Mouse (Mus musculus): ENCODE data around the gene Nme7. TPM values are rescaled to one million over a fixed set of nuclear protein-coding genes. Genes with fewer than 3 reads are reported as not detected.

Nme7 gene
- polyA plus RNA-seq, 1 experiment from 2014 or later, result 51.2 TPM

GRCm38 (mm10) chr1:164470985-164471384 lies 167.1 kb downstream of the Nme7 start:
- WGBS, result 60% methylated on average over 6 of the region's 6 CpGs
- H3K27me3 ChIP-seq, result no peaks in the 10 kb centered on the region
- H3K4me3 ChIP-seq (replicated peaks), result no peak overlapping the region
- no peaks in the 10 kb centered on the region for H3K36me3 ChIP-seq
- H3K27ac ChIP-seq, result no peak overlapping the region
- H3K9me3 ChIP-seq (replicated peaks), result no peaks in the 10 kb centered on the region
- ATAC-seq (replicated peaks; ENCODE audit: low FRiP score), result no peak
- H3K4me1 ChIP-seq, result no peaks in the 10 kb centered on the region
- no peak overlapping the region for H3K4me2 ChIP-seq
- H3K9ac ChIP-seq, result no peak overlapping the region

- ATAC-seq (replicated peaks; ENCODE audit: low FRiP score), result peak; percentile 70; the same call in 1 of the 2 replicates
These were observed 167.7 kb downstream of the Nme7 start for GRCm38 (mm10) chr1:164471632-164472031.

GRCm38 (mm10) chr1:164473398-164473797 lies 169.5 kb downstream of the Nme7 start:
- H3K27me3 ChIP-seq, result no peaks in the 10 kb centered on the region

More at GRCm38 (mm10) chr1:164471632-164472031, 167.7 kb downstream of the Nme7 start:
- no peak overlapping the region for H3K4me2 ChIP-seq
- no peak overlapping the region for H3K27ac ChIP-seq
- no peaks in the 10 kb centered on the region for H3K4me1 ChIP-seq
- no peaks in the 10 kb centered on the region for H3K36me3 ChIP-seq
- H3K27me3 ChIP-seq, result no peaks in the 10 kb centered on the region
- H3K9me3 ChIP-seq (replicated peaks), result no peaks in the 10 kb centered on the region
- no peak overlapping the region for H3K4me3 ChIP-seq (replicated peaks)
- H3K9ac ChIP-seq, result no peak overlapping the region
- WGBS, result 83% methylated on average over 5 of the region's 5 CpGs

GRCm38 (mm10) chr1:164474310-164474709 lies 170.4 kb downstream of the Nme7 start:
- WGBS, result 86% methylated on average over 6 of the region's 6 CpGs

More at GRCm38 (mm10) chr1:164473398-164473797, 169.5 kb downstream of the Nme7 start:
- H3K9ac ChIP-seq, result no peak overlapping the region
- no peak overlapping the region for H3K27ac ChIP-seq
- H3K4me3 ChIP-seq (replicated peaks), result no peak overlapping the region
- 88% methylated on average over 7 of the region's 7 CpGs for whole genome bisulfite sequencing
- no peaks in the 10 kb centered on the region for H3K4me1 ChIP-seq
- ATAC-seq (replicated peaks; ENCODE audit: low FRiP score), result no peak
- H3K36me3 ChIP-seq, result no peaks in the 10 kb centered on the region
- H3K9me3 ChIP-seq (replicated peaks), result no peaks in the 10 kb centered on the region
- no peak overlapping the region for H3K4me2 ChIP-seq

GRCm38 (mm10) chr1:164474778-164475511 lies 171.0 kb downstream of the Nme7 start:
- Histone ChIP-seq H3K27me3 (no peaks in the 10 kb centered on the region), H3K36me3 (no peaks in the 10 kb centered on the region), H3K27ac (no peak overlapping the region), H3K4me3 (replicated peaks) (no peak overlapping the region), H3K9ac (no peak overlapping the region), H3K4me2 (no peak overlapping the region), H3K9me3 (replicated peaks) (no peaks in the 10 kb centered on the region), H3K4me1 (no peaks in the 10 kb centered on the region)
- 62% methylated on average over 7 of the region's 7 CpGs for WGBS
- no peak for ATAC-seq (replicated peaks; ENCODE audit: low FRiP score)

More at GRCm38 (mm10) chr1:164474310-164474709, 170.4 kb downstream of the Nme7 start:
- no peaks in the 10 kb centered on the region for H3K36me3 ChIP-seq
- H3K4me2 ChIP-seq, result no peak overlapping the region
- H3K27me3 ChIP-seq, result no peaks in the 10 kb centered on the region
- H3K27ac ChIP-seq, result no peak overlapping the region
- H3K9ac ChIP-seq, result no peak overlapping the region
- H3K4me1 ChIP-seq, result no peaks in the 10 kb centered on the region
- no peaks in the 10 kb centered on the region for H3K9me3 ChIP-seq (replicated peaks)
- H3K4me3 ChIP-seq (replicated peaks), result no peak overlapping the region
- ATAC-seq (replicated peaks; ENCODE audit: low FRiP score), result no peak

GRCm38 (mm10) chr1:164475895-164476294 lies 172.0 kb downstream of the Nme7 start:
- WGBS, result 75% methylated on average over 4 of the region's 4 CpGs

GRCm38 (mm10) chr1:164480755-164481644 lies 177.1 kb downstream of the Nme7 start:
- H3K4me3 ChIP-seq (replicated peaks), result no peak overlapping the region
- no peaks in the 10 kb centered on the region for H3K9me3 ChIP-seq (replicated peaks)
- H3K36me3 ChIP-seq, result no peaks in the 10 kb centered on the region
- no peak overlapping the region for H3K4me2 ChIP-seq
- no peak for ATAC-seq (replicated peaks; ENCODE audit: low FRiP score)
- WGBS, result 80% methylated on average over 5 of the region's 5 CpGs
- H3K9ac ChIP-seq, result no peak overlapping the region
- no peak overlapping the region for H3K27ac ChIP-seq
- no peaks in the 10 kb centered on the region for H3K27me3 ChIP-seq
- H3K4me1 ChIP-seq, result no peaks in the 10 kb centered on the region

More at GRCm38 (mm10) chr1:164475895-164476294, 172.0 kb downstream of the Nme7 start:
- Histone ChIP-seq H3K36me3 (no peaks in the 10 kb centered on the region), H3K9me3 (replicated peaks) (no peaks in the 10 kb centered on the region), H3K27ac (no peak overlapping the region), H3K9ac (no peak overlapping the region), H3K4me2 (no peak overlapping the region), H3K27me3 (no peaks in the 10 kb centered on the region), H3K4me3 (replicated peaks) (no peak overlapping the region), H3K4me1 (no peaks in the 10 kb centered on the region)
- ATAC-seq (replicated peaks; ENCODE audit: low FRiP score), result no peak

GRCm38 (mm10) chr1:164481645-164482354 lies 177.9 kb downstream of the Nme7 start:
- H3K9ac ChIP-seq, result no peak overlapping the region
- no peak overlapping the region for H3K27ac ChIP-seq
- no peaks in the 10 kb centered on the region for H3K4me1 ChIP-seq
- H3K9me3 ChIP-seq (replicated peaks), result no peaks in the 10 kb centered on the region
- no peak overlapping the region for H3K4me3 ChIP-seq (replicated peaks)
- no peak overlapping the region for H3K4me2 ChIP-seq
- ATAC-seq (replicated peaks; ENCODE audit: low FRiP score), result no peak
- WGBS, result 60% methylated on average over 9 of the region's 9 CpGs
- no peaks in the 10 kb centered on the region for H3K27me3 ChIP-seq
- H3K36me3 ChIP-seq, result no peaks in the 10 kb centered on the region

GRCm38 (mm10) chr1:164482833-164483232 lies 178.9 kb downstream of the Nme7 start:
- no peak for ATAC-seq (replicated peaks; ENCODE audit: low FRiP score)

GRCm38 (mm10) chr1:164483728-164484127 lies 179.8 kb downstream of the Nme7 start:
- Histone ChIP-seq H3K9ac (no peak overlapping the region), H3K9me3 (replicated peaks) (no peaks in the 10 kb centered on the region), H3K36me3 (no peaks in the 10 kb centered on the region), H3K4me1 (no peaks in the 10 kb centered on the region), H3K4me3 (replicated peaks) (no peak overlapping the region), H3K27ac (no peak overlapping the region), H3K4me2 (no peak overlapping the region), H3K27me3 (no peaks in the 10 kb centered on the region)
- ATAC-seq (replicated peaks; ENCODE audit: low FRiP score), result no peak

More at GRCm38 (mm10) chr1:164482833-164483232, 178.9 kb downstream of the Nme7 start:
- 90% methylated on average over 3 of the region's 3 CpGs for WGBS
- no peak overlapping the region for H3K27ac ChIP-seq
- H3K27me3 ChIP-seq, result no peaks in the 10 kb centered on the region
- no peak overlapping the region for H3K9ac ChIP-seq
- no peak overlapping the region for H3K4me2 ChIP-seq
- no peaks in the 10 kb centered on the region for H3K4me1 ChIP-seq
- H3K4me3 ChIP-seq (replicated peaks), result no peak overlapping the region
- H3K36me3 ChIP-seq, result no peaks in the 10 kb centered on the region
- H3K9me3 ChIP-seq (replicated peaks), result no peaks in the 10 kb centered on the region

Measured in kidney, embryonic 15.5 days (tissue).